Mouse (Mus musculus): ENCODE data around the gene Pus3.
A peak's percentile ranks its signal among the peaks of the same experiment; 100 is the strongest.
"Not testable (repeated sequence)": the region's sequence is repeated elsewhere in the genome, so short reads cannot be mapped to it uniquely, and the experiment has no call there.

The Pus3 gene

DNA sequence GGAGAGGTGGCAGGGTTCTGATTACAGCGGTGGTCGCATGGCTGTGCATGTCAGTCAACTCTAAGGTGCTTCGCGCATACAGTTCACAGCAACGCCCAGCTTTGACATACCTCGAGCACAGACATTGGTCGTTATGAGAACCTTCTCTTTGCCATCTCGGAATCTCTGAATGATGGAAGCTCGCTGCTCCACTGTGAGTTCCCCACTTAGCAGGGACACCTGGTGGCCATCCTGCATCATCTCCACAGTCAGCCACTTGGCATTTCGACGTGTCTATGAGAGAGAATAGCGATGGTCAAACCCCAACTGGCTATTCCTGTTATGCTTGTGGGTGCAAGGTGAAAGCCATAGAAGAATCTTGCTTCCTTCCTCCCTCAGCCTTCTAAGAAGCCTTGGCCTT lies 12.7 kb upstream of the Pus3 start:
- DNase-seq (ENCODE audit: low spot score), result no peak

DNA sequence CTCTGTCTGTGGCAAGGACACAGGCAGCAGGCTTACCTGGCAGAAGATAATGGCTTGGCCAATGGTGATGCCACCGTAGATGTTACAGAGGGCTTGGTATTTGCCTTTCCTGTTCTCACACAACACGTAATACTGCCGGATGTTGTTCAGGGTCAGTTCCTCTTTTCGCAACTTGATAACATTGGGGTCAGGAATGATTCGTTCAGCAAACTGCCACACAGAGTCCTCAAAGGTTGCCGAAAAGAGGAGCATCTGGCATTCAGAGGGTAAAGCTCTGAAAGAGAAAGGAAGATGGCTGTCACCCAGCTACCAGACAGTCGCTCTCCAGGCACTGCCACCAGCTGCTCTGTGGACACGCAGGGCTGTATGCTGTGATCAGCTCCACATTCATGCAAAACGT lies 11.7 kb upstream of the Pus3 start:
- DNase-seq (ENCODE audit: low spot score), result no peak

DNA sequence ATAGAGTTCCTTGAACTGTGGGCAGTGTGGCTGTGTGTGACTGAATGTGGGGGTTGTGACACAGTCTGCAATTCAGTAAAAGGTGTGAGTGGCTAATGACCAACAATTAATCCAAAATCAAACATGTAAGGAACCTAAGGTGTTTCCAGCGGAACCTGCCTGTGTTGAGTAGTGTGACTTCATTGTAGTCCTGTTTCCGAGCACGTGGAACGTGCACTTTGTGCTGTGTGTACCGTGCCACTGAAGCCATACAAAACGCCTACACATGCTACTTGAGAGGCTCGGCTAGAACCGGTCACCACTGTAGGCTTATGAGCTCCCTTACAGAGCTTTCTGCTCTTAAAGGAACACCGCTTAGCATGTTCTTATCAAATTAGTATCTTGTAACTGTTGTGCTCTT lies 9.9 kb upstream of the Pus3 start:
- DNase-seq (ENCODE audit: low spot score), result no peak

DNA sequence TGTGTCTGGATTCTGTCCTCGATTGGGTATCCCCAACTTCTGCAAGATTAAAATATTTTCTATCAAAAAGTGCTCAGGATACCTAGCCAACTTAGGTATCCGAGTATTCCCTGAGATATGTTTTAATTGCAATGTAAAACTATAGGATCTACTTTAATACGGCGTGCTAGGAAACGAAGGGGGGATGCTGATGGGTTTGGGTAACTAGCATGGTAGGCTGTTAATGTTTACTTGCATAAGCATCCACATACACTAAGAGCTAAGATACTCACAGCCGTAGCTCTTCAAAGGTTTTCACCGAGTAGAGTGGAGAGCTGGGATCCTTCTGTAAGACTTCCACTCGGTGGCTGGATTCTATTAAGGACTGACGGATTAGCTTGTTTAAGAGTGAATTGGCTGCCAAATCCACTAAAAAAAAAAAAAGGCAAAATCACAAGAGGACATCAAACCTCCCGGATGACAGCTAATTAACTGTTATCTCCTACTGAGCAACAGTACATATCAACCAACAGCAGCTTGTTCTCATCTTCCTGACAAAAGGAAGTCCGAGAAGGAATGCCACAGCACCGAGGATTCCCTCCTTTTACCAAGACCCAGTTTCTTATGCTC lies 1.8 kb upstream of the Pus3 start:
- DNase-seq (ENCODE audit: low spot score), result no peak

DNA sequence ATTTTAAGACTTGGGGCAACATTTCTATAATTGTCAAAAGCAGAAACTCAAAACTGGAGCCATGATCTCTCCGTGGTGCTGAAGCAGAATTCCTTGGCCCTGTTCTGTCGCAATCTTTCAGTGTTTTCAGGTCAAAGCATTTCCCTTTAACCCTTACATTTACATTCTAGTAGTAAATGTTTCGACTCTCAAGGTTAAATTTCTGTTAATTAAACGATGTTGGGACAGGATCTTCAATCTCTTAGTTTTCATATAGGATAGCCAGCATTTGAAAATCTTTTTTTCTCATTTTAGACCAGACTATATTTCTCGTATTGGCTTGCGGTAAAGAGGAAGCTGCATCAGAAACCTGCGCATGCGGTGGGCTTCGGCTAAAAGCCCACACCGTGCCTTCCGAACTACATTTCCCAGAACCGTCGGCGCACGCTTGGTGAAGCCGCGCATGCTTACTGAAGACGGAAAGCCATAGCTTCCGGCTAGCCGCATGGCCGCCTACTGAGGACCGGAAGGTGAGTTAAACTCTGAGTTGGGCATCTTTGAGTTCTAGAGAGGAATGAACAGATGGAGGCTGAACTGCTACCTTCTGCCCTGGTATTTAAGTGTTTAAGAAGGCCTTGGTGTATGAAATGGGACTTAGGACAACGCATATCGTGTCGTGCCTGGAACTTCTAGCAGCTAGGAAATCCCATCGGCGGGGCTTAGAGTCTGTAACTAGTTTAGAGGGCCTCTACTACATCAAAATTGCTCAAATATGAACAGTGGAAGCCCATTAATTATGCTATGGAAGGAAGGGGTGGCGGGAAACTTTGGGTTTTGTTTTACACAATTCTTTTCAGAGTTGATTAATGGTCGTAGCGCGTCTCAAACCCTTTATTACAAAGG lies 855 bp downstream of the Pus3 start:
- DNase-seq (ENCODE audit: low spot score), result peak; percentile 62

DNA sequence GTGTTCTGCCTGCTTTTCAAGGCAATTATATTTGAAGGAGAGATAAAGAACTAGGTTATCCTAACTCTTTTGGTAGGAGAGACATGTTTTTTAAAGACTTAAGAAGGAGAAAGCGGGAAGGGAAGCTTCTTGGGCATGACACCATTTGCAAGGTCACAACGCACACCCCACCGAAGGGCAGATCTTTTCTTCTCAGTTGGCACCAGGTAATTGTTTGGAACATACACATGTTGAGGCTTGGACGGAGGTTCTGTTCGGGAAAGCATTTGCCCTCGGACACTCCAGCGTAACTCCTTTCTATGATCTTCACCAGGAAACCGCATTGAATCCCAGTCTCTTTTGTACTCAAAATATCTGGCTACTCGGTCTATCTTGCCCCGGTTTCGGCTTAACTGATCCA lies 2.7 kb downstream of the Pus3 start:
- no peak for DNase-seq (ENCODE audit: low spot score)

DNA sequence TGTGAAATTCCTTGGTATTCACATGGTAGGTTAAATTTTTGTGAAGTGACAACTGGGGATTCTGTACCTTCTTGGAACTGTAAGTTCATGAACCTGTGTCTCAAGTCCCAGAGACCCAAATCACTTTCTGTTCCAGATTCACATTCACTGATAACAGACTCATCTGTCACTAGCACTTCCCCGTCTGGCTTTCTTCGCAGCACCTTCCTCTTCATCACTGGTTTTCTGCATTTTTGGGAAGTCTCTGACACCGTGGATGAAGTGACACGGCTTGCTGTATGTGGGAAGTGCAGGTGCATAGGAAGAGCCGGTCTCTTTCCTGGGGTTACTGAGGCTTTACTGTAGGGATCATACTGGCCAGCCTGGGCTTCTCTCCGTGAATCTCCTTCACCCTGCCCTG lies 3.2 kb downstream of the Pus3 start:
- no peak for DNase-seq (ENCODE audit: low spot score)

DNA sequence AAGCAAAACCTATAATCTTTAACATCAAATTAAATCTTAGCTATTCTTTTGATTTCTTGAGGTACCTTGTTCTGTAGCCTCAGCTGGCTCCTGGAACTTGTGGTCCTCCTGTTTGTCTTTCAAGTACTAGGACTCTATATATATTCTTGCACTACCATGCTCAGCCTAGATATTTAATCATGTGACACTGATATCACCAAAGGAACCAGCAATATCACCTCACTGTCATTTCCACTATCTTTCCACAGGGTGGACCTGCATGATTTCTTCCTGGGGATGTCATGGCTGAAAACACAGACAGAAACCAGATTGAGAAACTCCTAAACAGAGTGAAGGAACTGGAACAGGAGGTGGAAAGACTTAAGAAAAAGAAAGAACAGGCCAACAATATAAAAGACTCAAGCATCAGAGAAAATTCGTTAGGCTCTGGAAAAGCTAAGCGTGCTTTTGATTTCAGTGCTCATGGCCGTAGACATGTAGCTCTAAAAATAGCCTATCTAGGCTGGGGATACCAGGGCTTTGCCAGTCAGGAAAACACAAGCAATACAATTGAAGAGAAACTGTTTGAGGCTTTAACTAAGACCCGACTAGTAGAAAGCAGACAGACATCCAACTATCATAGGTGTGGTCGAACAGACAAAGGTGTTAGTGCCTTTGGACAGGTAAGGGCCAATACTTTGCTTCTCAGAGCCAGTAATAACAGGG lies 6.3 kb downstream of the Pus3 start:
- no peak for DNase-seq (ENCODE audit: low spot score)

DNA sequence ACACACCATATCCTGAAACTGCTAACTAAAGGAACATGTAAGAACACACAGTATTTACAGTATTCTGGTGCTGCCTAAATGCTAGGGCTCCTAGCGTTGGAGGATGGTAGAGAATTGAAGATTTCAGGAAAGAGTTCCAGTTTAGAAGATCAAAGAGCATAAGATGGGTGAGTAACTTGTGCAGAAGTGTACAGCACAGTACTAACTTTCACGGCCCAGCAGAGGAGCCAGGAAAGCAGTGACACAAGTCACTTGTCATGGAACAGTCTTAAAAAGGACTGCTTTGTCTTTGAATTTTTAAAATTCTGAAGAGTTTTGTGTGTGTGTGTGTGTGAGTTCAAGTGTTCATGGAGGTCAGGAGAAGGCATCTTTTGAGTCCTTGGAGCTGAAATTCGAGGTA lies 9.6 kb downstream of the Pus3 start:
- no peak for DNase-seq (ENCODE audit: low spot score)

DNA sequence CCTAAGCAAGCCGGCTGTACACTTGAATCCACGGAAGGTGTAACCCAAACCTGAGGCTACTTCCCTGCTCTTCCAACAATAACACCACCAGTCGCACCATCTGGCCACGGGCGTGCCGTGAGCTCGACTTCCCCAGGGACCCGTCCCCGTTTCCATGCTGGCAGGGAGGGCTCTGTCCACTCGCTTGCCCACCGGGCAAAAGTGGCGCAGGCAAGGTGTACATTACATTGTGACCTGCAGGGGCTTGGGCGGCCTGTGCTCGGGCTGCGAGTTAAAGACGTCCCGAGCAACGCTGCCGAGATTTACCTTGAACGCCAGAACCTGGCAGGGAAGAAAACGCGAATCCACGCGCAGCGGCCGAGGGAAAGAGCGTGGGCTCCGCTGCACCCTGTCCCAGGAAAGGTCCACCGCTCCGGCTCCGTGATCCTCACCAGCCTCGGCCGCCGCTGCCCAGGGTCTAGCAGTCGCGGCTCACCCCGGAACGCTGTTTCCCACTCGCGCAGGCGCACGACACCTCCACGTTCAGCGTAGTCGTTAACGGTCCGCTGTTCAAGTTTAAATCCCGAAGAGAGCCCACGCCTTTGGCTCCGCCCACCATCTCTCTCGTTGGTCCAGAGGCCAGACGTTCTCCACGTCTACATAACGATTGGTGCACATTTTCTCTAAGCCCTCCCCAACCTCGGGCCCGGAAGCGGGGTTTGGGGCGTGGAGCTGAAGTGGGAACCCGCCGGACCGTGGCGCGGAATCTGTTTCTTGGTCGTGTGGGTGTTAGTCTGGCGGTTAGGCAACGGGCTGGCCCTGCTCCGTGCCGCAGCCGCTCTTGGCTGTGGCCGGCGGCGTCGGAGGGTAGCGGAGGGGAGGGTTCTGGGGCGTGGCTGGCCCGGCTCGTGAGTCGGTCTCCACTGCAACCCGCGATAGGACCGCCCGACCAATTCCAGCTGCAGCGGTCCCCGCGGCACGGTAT lies 11.5 kb downstream of the Pus3 start, which contains the start of the genes Pate2 and Hyls1:
TSS of gene Pate2 (plus strand) at position 714 of the 964 bp plus-strand sequence.
TSS of gene Hyls1 (minus strand) at position 828 of the 964 bp plus-strand sequence.
- peak; percentile 91 for DNase-seq (ENCODE audit: low spot score)

DNA sequence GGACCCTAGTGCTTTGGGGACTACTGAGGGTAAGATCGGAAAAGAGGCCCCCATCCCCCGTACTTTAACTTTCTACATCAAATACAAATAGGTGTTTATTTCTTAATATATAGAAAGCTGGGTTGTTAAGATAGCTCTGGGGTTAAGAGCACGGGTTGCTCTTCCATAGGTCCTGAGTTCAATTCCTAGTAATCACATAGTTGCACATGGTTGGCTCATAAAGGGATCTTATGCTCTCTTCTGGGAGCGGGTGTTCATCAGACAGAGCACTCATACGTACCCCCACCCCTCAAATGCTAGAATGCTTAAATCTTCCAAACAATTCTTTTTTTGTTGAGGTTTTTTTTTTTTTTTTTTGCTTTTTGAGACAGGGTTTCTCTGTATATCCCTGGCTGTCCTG lies 12.3 kb downstream of the Pus3 start:
- no peak for DNase-seq (ENCODE audit: low spot score)

DNA sequence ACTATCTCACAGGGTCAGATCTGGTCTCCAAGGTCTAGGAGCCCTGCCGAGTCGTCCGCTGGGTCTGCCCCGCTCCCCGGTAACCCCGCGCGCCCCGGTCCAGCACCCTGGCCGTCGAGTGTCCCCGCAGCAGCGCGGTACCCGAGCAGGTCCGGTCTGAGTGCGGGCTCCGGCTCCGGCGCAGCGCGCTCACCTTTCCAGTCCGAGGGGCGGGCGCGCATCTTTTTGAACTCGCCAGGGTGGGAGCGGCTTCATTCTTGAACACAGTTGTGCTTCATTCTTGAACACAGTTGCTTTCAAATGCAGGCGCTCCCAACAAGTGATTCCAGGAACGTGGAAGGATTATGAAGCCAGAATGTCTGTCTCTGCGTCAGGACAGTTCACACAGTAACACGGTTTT lies 16.0 kb downstream of the Pus3 start:
- DNase-seq (ENCODE audit: low spot score), result no peak

DNA sequence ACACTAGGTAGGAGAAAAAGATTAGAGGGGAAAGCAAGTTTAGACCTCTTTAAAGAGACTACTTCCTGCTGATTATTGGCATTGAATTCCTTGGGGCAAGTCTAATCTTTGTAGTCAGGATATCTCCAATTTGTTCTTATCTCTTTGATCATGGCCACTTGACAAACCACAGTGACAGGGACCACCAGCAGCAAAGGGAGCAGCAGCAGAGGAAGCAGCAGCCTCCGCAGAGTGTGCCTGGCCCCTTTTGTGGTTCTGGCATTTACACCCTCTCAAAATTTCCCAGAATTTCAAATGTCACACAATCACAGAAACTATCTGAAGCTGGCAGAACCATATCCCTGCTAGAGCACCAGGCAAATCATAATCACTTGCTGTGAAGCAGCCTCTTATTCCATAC lies 29.3 kb downstream of the Pus3 start:
- no peak for DNase-seq (ENCODE audit: low spot score)

DNA sequence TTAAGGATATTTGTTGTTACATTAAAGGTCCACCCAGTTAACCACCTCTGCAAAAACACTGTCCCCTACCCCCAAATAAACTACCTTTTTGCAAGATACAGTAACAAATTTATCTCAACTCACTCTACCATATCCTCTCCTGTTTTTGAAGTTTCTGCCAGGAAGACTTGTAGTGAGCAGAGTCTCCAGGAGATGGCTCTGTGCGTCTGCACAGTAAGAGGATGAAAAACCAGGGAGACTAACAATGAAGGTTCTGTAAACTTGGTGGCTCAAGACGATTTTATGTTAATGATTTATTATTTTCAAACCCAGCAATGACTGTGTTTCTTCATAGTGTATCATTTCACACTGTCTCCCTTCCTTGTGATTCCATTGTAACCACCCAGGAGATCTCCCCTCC lies 34.5 kb downstream of the Pus3 start:
- no peak for DNase-seq (ENCODE audit: low spot score)

DNA sequence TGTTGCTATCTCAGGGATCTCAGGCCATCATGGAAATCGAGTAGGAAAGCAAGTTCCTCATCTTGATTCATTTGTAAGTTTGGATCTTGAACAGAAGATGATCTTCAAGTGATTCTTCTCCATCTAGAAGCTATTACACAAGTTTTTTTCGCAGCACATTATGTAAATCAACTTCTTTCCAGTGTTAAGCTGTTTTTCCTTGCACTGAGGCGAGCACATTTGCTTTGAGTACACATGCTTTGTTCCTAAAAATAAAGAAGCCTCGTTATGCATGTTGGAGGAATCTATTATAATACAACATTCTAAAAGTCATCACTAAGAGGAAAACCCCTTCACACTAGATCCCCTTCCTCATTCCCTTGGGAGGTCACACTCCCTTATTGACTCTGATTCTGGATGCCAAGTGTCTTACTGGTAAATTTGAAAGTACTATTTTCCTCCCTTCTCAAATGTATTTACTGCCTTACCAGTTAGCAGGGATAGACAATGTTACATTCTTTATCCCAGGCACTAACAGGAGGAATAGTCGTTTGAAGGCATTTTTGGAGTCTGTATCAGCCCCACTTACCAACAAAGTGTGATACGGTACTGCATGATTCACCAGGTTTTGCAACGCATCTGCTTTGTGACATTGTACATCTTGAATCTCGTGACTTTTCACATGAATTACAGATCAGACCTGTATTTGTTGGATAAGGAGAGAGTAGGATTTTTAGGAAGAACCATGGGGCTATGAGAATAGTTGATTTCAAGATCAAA lies 49.4 kb downstream of the Pus3 start:
- DNase-seq (ENCODE audit: low spot score), result no peak

DNA sequence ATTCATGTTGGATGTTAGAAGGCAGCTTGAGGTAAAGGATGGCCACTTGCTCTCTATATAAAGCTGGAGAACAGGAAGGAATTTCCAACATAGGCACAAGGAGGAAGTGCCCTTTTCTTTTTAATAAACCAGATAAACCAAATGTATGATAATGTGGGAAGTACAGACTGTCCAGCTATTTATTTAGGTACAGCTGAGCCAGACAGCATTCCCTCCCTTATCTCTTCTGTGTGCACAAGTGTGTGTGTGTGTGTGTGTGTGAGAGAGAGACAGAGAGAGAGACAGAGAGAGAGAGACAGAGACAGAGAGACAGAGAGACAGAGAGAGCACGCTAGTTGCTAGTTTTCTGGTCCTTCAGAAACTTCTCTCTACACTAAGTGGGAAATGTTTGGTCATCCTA lies 53.4 kb downstream of the Pus3 start, which contains the start of gene Pate4:
TSS of gene Pate4 (minus strand) at position 101 of the 400 bp plus-strand sequence.
- DNase-seq (ENCODE audit: low spot score), result no peak

DNA sequence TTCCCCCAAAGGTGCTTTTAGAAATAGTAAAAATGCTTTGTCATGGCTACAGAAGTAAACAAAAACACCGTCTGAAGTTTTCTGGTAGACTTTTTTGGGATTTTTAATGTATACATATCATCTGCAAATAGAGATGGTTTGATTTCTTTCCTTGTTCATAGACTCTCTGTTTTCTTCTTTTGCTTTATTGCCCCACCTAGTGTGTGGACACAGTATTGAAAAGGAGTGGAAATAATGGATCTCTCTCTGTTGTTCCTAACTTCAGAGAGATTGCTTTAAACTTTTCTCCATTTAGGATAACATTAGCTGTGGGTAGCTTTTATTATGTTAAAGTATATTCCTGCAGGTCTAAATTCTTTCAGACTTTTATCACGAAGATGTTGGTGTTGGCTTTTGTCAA lies 55.6 kb downstream of the Pus3 start:
- no peak for DNase-seq (ENCODE audit: low spot score)

DNA sequence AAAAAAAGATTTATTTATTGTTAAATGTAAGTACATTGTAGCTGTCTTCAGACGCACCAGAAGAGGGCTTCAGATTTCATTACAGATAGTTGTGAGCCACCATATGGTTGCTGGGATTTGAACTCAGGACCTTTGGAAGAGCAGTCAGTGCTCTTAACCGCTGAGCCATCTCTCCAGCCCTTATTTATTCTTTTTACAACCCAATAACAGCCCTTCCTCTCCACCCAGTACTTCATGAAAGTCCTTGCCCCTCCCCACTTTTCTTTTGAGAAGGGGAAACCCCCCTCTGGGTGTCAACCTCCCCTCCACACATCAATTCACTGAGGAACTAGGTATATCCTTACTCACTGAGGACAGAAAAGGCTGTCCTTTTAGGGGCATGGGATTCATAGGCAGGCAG lies 58.4 kb downstream of the Pus3 start:
- not testable (repeated sequence) for DNase-seq (ENCODE audit: low spot score)
